Mouse (Mus musculus): ENCODE measurements around the gene Flywch1.

DNA sequence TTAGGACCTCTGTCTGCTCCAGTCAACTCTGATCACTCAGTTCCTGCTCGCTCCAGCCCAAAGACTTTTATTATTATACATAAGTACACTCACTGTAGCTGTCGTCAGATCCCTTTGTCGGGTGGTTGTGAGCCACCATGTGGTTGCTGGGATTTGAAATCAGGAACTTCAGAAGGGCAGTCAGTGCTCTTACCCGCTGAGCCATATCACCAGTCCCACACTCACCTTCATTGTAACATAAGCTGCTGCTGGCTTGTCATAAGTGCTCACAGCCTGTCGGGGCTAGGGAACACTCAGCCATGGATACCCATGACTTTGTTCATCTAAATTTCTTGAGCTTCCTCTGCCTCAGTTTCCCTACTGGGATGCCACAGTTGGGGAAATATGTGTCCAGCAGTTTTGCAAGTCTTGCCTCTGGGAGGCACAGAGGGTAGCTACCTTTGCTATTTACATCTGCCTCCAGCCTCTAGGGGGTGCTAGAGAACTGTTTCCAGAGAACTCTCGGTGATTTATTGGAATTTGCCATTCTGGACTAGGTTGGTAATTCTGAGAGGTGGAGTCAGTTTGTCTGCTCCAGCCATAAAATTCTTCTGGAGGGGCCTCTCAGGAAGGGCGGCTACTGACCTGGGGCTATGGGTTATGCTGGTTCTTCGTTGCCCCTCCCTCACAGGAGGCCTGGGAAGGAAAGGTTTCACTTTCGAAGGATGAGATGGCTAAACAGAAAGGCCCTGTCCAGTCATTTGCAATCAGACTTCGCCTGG is 22.6 kb downstream of the Flywch1 start:
- no peak for TF ChIP-seq CTCF (IDR thresholded peaks at IDR 0.05; ENCODE audit: borderline replicate concordance, control insufficient read depth, extremely low read depth, insufficient read depth, low read length, poor library complexity)
- no peak for TF ChIP-seq POLR2A (IDR thresholded peaks at IDR 0.05; ENCODE audit: control insufficient read depth, extremely low read depth, insufficient read depth, low read length, poor library complexity)

Data from thymus, adult 2 months (tissue).